Mouse (Mus musculus) lung, embryonic 15.5 days (tissue): ENCODE measurements around the gene Olfr310. TPM values are rescaled to one million over a fixed set of nuclear protein-coding genes. Genes with fewer than 3 reads are reported as not detected.

Experiments
- ATAC-seq: fragments of 200-750 bp; cut with Nextera tagmentation; 2 replicates; pipeline ENCODE4 v1.8.0; 2017; ENCODE audit warnings: moderate number of reproducible peaks, borderline replicate concordance; ENCODE audit not compliant: low FRiP score, low TSS enrichment; ENCODE audit errors: extremely low read depth
- H3K27ac ChIP-seq: fragments of 300-500 bp; sonication (generic); 2 replicates; pipeline ENCODE4 v1.5.1; 2015; ENCODE audit warnings: moderate library complexity, mild to moderate bottlenecking, inconsistent platforms
- H3K27me3 ChIP-seq: fragments of 300-500 bp; sonication (generic); 2 replicates; pipeline ENCODE4 v1.6.1; 2015; ENCODE audit warnings: inconsistent platforms
- H3K36me3 ChIP-seq: fragments of 300-500 bp; sonication (generic); 2 replicates; pipeline ENCODE4 v1.6.1; 2015; ENCODE audit warnings: inconsistent platforms
- H3K4me1 ChIP-seq: fragments of 300-500 bp; sonication (generic); 2 replicates; pipeline ENCODE4 v1.6.1; 2015; ENCODE audit warnings: inconsistent platforms
- H3K4me2 ChIP-seq: fragments of 300-500 bp; sonication (generic); 2 replicates; pipeline ENCODE4 v1.6.1; 2015; ENCODE audit warnings: inconsistent platforms, mild to moderate bottlenecking, moderate library complexity
- H3K4me3 ChIP-seq: fragments of 300-500 bp; sonication (generic); 2 replicates; pipeline ENCODE4 v1.5.1; 2015; ENCODE audit warnings: mild to moderate bottlenecking, inconsistent platforms
- H3K9ac ChIP-seq: fragments of 300-500 bp; sonication (generic); 2 replicates; pipeline ENCODE4 v1.6.1; 2015; ENCODE audit warnings: inconsistent platforms
- H3K9me3 ChIP-seq: fragments of 300-500 bp; sonication (generic); 2 replicates; pipeline ENCODE4 v1.6.1; 2016; ENCODE audit warnings: inconsistent platforms
- WGBS: fragments of 180-500 bp; shearing (Covaris S2); methylation state at CpG from one replicate; pipeline ENCODE4 v1.1.7; 2015; 5-methylcytosine and 5-hydroxymethylcytosine counted together
- microRNA-seq: library from miRNA; unstranded; fragments of <30 nt; microRNA quantifications from one replicate; pipeline ENCODE4, GENCODE M21; 2016
- polyA plus RNA-seq: library from polyadenylated mRNA; unstranded; fragments of >200 nt; fragmentation: Nextera tagmentation; extraction: Ambion mirVana; gene quantifications from 2 replicates; pipeline ENCODE4 v1.2.1, GENCODE M21; 2015

Olfr310 gene
- not detected in 2 replicates for polyA plus RNA-seq

- no peak within 1 kb of the TSS for H3K4me2 ChIP-seq
- no peaks in the 10 kb centered on the region for H3K4me1 ChIP-seq
- no peak within 1 kb of the TSS for H3K27ac ChIP-seq
- no peaks in the 10 kb centered on the region for H3K36me3 ChIP-seq
- no peak within 1 kb of the TSS for H3K9ac ChIP-seq
- H3K27me3 ChIP-seq, result no peaks in the 10 kb centered on the region
- 42% methylated on average over 1 of the region's 1 CpGs for WGBS
- no peak for ATAC-seq
- H3K9me3 ChIP-seq, result no peaks in the 10 kb centered on the region
- no peak within 1 kb of the TSS for H3K4me3 ChIP-seq
Observed at GRCm38 (mm10) chr7:86277072-86277471, at the start of gene Olfr310. Gene Olfr310, minus strand, starts transcription at chr7:86277172.

- Histone ChIP-seq H3K9ac (no peak within 1 kb of the TSS), H3K9me3 (no peaks in the 10 kb centered on the region), H3K36me3 (no peaks in the 10 kb centered on the region), H3K4me3 (no peak within 1 kb of the TSS), H3K27ac (no peak within 1 kb of the TSS), H3K4me2 (no peak within 1 kb of the TSS), H3K27me3 (no peaks in the 10 kb centered on the region), H3K4me1 (no peaks in the 10 kb centered on the region)
- ATAC-seq, result no peak
Observed at GRCm38 (mm10) chr7:86325530-86325929, 48.6 kb upstream of the Olfr310 start, which contains the start of gene Olfr308. Gene Olfr308, minus strand, starts transcription at chr7:86325630.

GRCm38 (mm10) chr7:86321323-86321722 lies 44.4 kb upstream of the Olfr310 start:
- H3K27me3 ChIP-seq, result no peaks in the 10 kb centered on the region
- H3K4me2 ChIP-seq, result no peak overlapping the region
- ATAC-seq, result no peak
- H3K9ac ChIP-seq, result no peak overlapping the region
- no peaks in the 10 kb centered on the region for H3K9me3 ChIP-seq
- no peaks in the 10 kb centered on the region for H3K36me3 ChIP-seq
- H3K4me3 ChIP-seq, result no peak overlapping the region
- 92% methylated on average over 2 of the region's 2 CpGs for WGBS
- no peaks in the 10 kb centered on the region for H3K4me1 ChIP-seq
- no peak overlapping the region for H3K27ac ChIP-seq

- ATAC-seq, result no peak
- Histone ChIP-seq H3K4me3 (no peak within 1 kb of the TSS), H3K4me2 (no peak within 1 kb of the TSS), H3K27me3 (no peaks in the 10 kb centered on the region), H3K27ac (no peak within 1 kb of the TSS), H3K9ac (no peak within 1 kb of the TSS), H3K9me3 (no peaks in the 10 kb centered on the region), H3K36me3 (no peaks in the 10 kb centered on the region), H3K4me1 (no peaks in the 10 kb centered on the region)
- 71% methylated on average over 2 of the region's 2 CpGs for WGBS
Observed at GRCm38 (mm10) chr7:86313608-86314007, 36.6 kb upstream of the Olfr310 start, which contains the start of gene Olfr309. Gene Olfr309, minus strand, starts transcription at chr7:86313708.

DNA sequence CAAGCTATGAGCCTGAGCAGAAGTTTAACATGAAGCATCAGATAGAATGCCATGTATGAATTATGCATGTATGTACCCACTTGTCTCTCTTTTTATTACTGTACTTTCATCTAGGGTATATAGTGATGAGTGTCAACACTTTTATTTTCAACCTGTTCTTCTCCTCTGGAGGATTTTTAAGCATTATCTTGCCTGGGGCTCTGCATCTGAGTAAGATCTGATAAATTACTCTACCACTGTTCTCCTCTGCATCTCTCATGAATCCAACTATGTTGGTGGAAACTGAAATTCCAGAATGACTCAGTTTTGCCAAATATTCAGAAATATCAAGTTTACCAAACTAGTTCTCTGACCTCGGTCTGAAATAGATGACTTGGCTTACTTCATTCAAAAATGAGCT lies 30.8 kb downstream of the Olfr310 start, which contains the start of gene Vmn2r76:
Gene Vmn2r76 (minus strand): TSS at position 101 of the 400 bp plus-strand sequence.
- 63% methylated on average over 1 of the region's 1 CpGs for WGBS
- H3K36me3 ChIP-seq, result no peaks in the 10 kb centered on the region
- H3K27ac ChIP-seq, result no peak within 1 kb of the TSS
- no peaks in the 10 kb centered on the region for H3K9me3 ChIP-seq
- H3K27me3 ChIP-seq, result no peaks in the 10 kb centered on the region
- ATAC-seq, result no peak
- no peak within 1 kb of the TSS for H3K4me2 ChIP-seq
- H3K4me3 ChIP-seq, result no peak within 1 kb of the TSS
- no peaks in the 10 kb centered on the region for H3K4me1 ChIP-seq
- H3K9ac ChIP-seq, result no peak within 1 kb of the TSS

Small RNA genes lying within 50 kb of the gene (microRNA-seq; reads per million reads assigned to microRNA genes)
- gene Gm23192, result not detected

Other genes starting within 250 kb of the Olfr310 start
- not detected in 2 replicates for gene Vmn2r75, start 105.4 kb downstream of the Olfr310 start, polyA plus RNA-seq
- gene Vmn2r76, start 30.9 kb downstream of the Olfr310 start, polyA plus RNA-seq, result not detected in 2 replicates
- gene Olfr309, start 36.5 kb upstream of the Olfr310 start, polyA plus RNA-seq, result not detected in 2 replicates
- not detected in 2 replicates for gene Olfr308, start 48.5 kb upstream of the Olfr310 start, polyA plus RNA-seq
- gene Olfr307, start 60.4 kb upstream of the Olfr310 start, polyA plus RNA-seq, result not detected in 2 replicates
- gene Olfr305, start 89.8 kb upstream of the Olfr310 start, polyA plus RNA-seq, result not detected in 2 replicates
- not detected in 2 replicates for gene Olfr304, start 109.5 kb upstream of the Olfr310 start, polyA plus RNA-seq
- not detected in 2 replicates for gene Olfr303, start 120.6 kb upstream of the Olfr310 start, polyA plus RNA-seq
- gene Olfr301, start 126.7 kb upstream of the Olfr310 start, polyA plus RNA-seq, result not detected in 2 replicates
- not detected in 2 replicates for gene Olfr299, start 182.7 kb upstream of the Olfr310 start, polyA plus RNA-seq
- gene Olfr298, start 215.3 kb upstream of the Olfr310 start, polyA plus RNA-seq, result not detected in 2 replicates
- gene Olfr297, start 242.8 kb upstream of the Olfr310 start, polyA plus RNA-seq, result not detected in 2 replicates